Mouse (Mus musculus): Measurements from ENCODE around the gene Capzb.

DNA sequence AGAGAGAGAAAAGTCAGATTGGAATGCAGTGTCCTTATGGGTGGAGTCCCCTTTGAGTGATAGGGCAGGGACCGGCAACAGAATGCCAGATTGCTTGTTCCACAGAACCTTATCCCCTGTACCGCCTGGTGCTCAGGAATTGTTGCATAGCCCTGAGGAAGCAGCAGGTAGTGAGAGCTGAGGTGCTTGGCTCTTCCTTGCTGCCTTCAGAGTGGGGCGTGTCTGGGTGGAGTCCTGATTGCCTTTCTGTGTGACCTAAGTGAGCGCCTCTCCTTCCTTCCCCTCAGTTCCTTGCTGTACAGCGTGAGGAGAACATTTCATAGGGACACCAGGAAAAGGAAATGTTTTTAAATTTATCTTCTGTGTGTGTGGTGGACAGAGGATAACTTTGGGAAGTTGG lies 4.8 kb downstream of the Capzb start:
- no peak for TF ChIP-seq CTCF (IDR thresholded peaks at IDR 0.05; ENCODE audit: insufficient read depth, low read depth, low read length)
- no peak for TF ChIP-seq POLR2A (IDR thresholded peaks at IDR 0.05; ENCODE audit: insufficient read depth, low read depth, low read length)

Measured in olfactory bulb, adult 2 months (tissue).